ENCODE assay signal across 9 mouse cellular contexts in genomic region chr6:51592356-51593115, GRCm38 (mm10).
DNase-seq lines count a peak whose midpoint lies in the region; ATAC-seq and TF ChIP-seq lines count a peak whose summit lies in the region.
"Had no signal": no experiment of that assay in that cellular context is flagged by ENCODE, and none has a peak within 500 bp of the region (broad histone marks: within the 10 kb centered on the region; RNA-seq: fewer than 3 reads in every experiment).

No protein-coding gene starts in this region.

- peak; percentile 69 for DNase-seq in ES-E14 (ENCODE audit: low read depth, low spot score)
- DNase-seq in cerebellum, postnatal 10 days = peak; percentile 99 to 100
- peak; percentile 93 to 95 for DNase-seq in frontal cortex, postnatal 14 days (ENCODE audit: low spot score in 2 of 2)
- peak; percentile 92 to 94 for DNase-seq in layer of hippocampus, postnatal 10 days (ENCODE audit: low spot score in 2 of 2)
- DNase-seq in ovary, postnatal 10 days (ENCODE audit: low spot score) = peak; percentile 52
- DNase-seq in thymus, adult 2 months = peak; percentile 87

- ATAC-seq in hindbrain, embryonic 12.5 days (ENCODE audit: low FRiP score) = peak; percentile 95
- peak; percentile 68 for ATAC-seq in lung, embryonic 16.5 days (ENCODE audit: low read depth)
- ATAC-seq: Patski had no signal

- H3K9me3 ChIP-seq in ES-E14 (ENCODE audit: control insufficient read depth, insufficient read depth, low read depth, low read length) = no peaks in the 10 kb centered on the region
- no peaks in the 10 kb centered on the region for H3K9me3 ChIP-seq in hindbrain, embryonic 12.5 days (replicated peaks)
- no peaks in the 10 kb centered on the region for H3K9me3 ChIP-seq in lung, embryonic 16.5 days (ENCODE audit: control insufficient read depth, low read length)

- in situ Hi-C loops in ES-E14 (cut with MboI; ENCODE audit: low sequenced_read_pairs in 2 of 2, unreplicated experiment in 2 of 2) = loop anchor here in 1 of 2 experiments (10.0 kb wide), 1 partner anchor 262 kb away; no protein-coding TSS in a partner anchor

- peaks cover 0 to 6% of the 10 kb centered on the region in 2 experiments; a peak in 1 of 4 replicates for H3K4me1 ChIP-seq in ES-E14 (ENCODE audit: control insufficient read depth in 2 of 2, insufficient read depth in 2 of 2, low read length in 2 of 2, poor library complexity in 1 of 2)
- peaks cover 43% of the 10 kb centered on the region for H3K4me1 ChIP-seq in hindbrain, embryonic 12.5 days
- peaks cover 5% of the 10 kb centered on the region for H3K4me1 ChIP-seq in lung, embryonic 16.5 days (replicated peaks; ENCODE audit: control insufficient read depth, insufficient read depth, low read length)
- peaks cover 8% of the 10 kb centered on the region for H3K4me1 ChIP-seq in thymus, adult 2 months (replicated peaks; ENCODE audit: control insufficient read depth, insufficient read depth, low read length)

- WGBS in hindbrain, embryonic 12.5 days = under 1% methylated on average over 45 of the region's 45 CpGs
- WGBS in lung, embryonic 16.5 days = 1% methylated on average over 45 of the region's 45 CpGs
- WGBS in thymus, adult 2 months = 3% methylated on average over 45 of the region's 45 CpGs

- peak overlapping the region; percentile 23 to 54 for H3K4me3 ChIP-seq in ES-E14 (ENCODE audit: insufficient read depth in 1 of 2, low read depth in 1 of 2, low read length in 2 of 2, poor library complexity in 1 of 2, severe bottlenecking in 1 of 2)
- H3K4me3 ChIP-seq in hindbrain, embryonic 12.5 days = peak overlapping the region; percentile 43
- peak overlapping the region; percentile 45 for H3K4me3 ChIP-seq in lung, embryonic 16.5 days (ENCODE audit: low read length)
- peak overlapping the region; percentile 54 for H3K4me3 ChIP-seq in thymus, adult 2 months (ENCODE audit: control insufficient read depth, insufficient read depth, low read length)

- H3K27me3 ChIP-seq in hindbrain, embryonic 12.5 days = no peaks in the 10 kb centered on the region
- no peaks in the 10 kb centered on the region for H3K27me3 ChIP-seq in lung, embryonic 16.5 days (ENCODE audit: control insufficient read depth, insufficient read depth, low read depth, low read length)
- H3K27me3 ChIP-seq in thymus, adult 2 months (ENCODE audit: control insufficient read depth, insufficient read depth, low read length) = no peaks in the 10 kb centered on the region
- H3K27me3 ChIP-seq: Patski had no signal

- H3K9ac ChIP-seq in ES-E14 (ENCODE audit: insufficient read depth, low read depth, low read length, poor library complexity, severe bottlenecking) = peak overlapping the region; percentile 37; the same call in 1 of the 2 replicates
- H3K9ac ChIP-seq in hindbrain, embryonic 12.5 days = peak overlapping the region; percentile 76
- H3K9ac ChIP-seq in lung, embryonic 16.5 days (ENCODE audit: low read length) = peak overlapping the region; percentile 57

- no peak for TF ChIP-seq POLR2A in thymus, adult 2 months (IDR thresholded peaks at IDR 0.05; ENCODE audit: control insufficient read depth, extremely low read depth, insufficient read depth, low read length, poor library complexity)

- H3K27ac ChIP-seq in ES-E14 (ENCODE audit: insufficient read depth, low read depth, low read length, poor library complexity, severe bottlenecking) = no peak overlapping the region
- H3K27ac ChIP-seq in hindbrain, embryonic 12.5 days = peak overlapping the region; percentile 97
- H3K27ac ChIP-seq in lung, embryonic 16.5 days (ENCODE audit: low read length) = peak overlapping the region; percentile 35
- no peak overlapping the region for H3K27ac ChIP-seq in thymus, adult 2 months (ENCODE audit: control insufficient read depth, insufficient read depth, low read length)

- H3K36me3 ChIP-seq in ES-E14 (ENCODE audit: control insufficient read depth, insufficient read depth, low read length, poor library complexity, severe bottlenecking) = no peaks in the 10 kb centered on the region
- no peaks in the 10 kb centered on the region for H3K36me3 ChIP-seq in hindbrain, embryonic 12.5 days
- H3K36me3 ChIP-seq in lung, embryonic 16.5 days (ENCODE audit: control insufficient read depth, insufficient read depth, low read length) = no peaks in the 10 kb centered on the region
- H3K36me3 ChIP-seq in thymus, adult 2 months (ENCODE audit: control insufficient read depth, insufficient read depth, low read length) = no peaks in the 10 kb centered on the region

- peak; percentile 82; the same call in 1 of the 2 replicates for TF ChIP-seq CTCF in thymus, adult 2 months (IDR thresholded peaks at IDR 0.05; ENCODE audit: borderline replicate concordance, control insufficient read depth, extremely low read depth, insufficient read depth, low read length, poor library complexity)

- H3K4me2 ChIP-seq in hindbrain, embryonic 12.5 days (replicated peaks) = peak overlapping the region; percentile 62
- H3K4me2 ChIP-seq in lung, embryonic 16.5 days (ENCODE audit: low read depth, low read length) = peak overlapping the region; percentile 82

TF ChIP-seq in ES-E14, 5 proteins besides CTCF, POLR2A, EP300 and RAD21:
- TF ChIP-seq MAFK (IDR thresholded peaks at IDR 0.05; ENCODE audit: insufficient read depth, low read depth, low read length) = no peak
- TF ChIP-seq HCFC1 (IDR thresholded peaks at IDR 0.05; ENCODE audit: borderline replicate concordance, insufficient read depth, low read length) = no peak
- TF ChIP-seq ZC3H11A (IDR thresholded peaks at IDR 0.05; ENCODE audit: borderline replicate concordance, low read depth, low read length) = peak; percentile 53; the same call in 1 of the 2 replicates
- TF ChIP-seq CHD2 (IDR thresholded peaks at IDR 0.05; ENCODE audit: low read depth, low read length) = no peak
- TF ChIP-seq ZNF384 (IDR thresholded peaks at IDR 0.05; ENCODE audit: low read depth, low read length) = no peak

Comparison
In these comparisons a context has a peak if more than half of its experiments do, and no peak if none do; other contexts are left out.
1. H3K27ac ChIP-seq: peak in hindbrain, embryonic 12.5 days (single experiment) and lung, embryonic 16.5 days (single experiment); none in ES-E14 (single experiment) and thymus, adult 2 months (single experiment).
2. Peak in every context shown above with its lines, with median percentiles within 50 percentile points of each other: DNase-seq, H3K4me3 ChIP-seq and H3K9ac ChIP-seq.